Mouse (Mus musculus) heart, adult 10 weeks (tissue): ENCODE measurements around the gene Ncor2. TPM values are rescaled to one million over a fixed set of nuclear protein-coding genes. Genes with fewer than 3 reads are reported as not detected.

ENCODE experiments used
- polyA plus RNA-seq: library from polyadenylated mRNA; stranded (reverse); fragments of 350-450 nt; fragmentation: Illumina TruSeq; extraction: RNeasy Lipid Tissue Mini Kit (QIAGEN cat#74804); gene quantifications from one replicate; pipeline ENCODE4 v1.2.3, GENCODE M21; 2014; ENCODE audit warnings: low read depth, low replicate concordance

The Ncor2 gene
- 69.2 TPM for polyA plus RNA-seq

DNA sequence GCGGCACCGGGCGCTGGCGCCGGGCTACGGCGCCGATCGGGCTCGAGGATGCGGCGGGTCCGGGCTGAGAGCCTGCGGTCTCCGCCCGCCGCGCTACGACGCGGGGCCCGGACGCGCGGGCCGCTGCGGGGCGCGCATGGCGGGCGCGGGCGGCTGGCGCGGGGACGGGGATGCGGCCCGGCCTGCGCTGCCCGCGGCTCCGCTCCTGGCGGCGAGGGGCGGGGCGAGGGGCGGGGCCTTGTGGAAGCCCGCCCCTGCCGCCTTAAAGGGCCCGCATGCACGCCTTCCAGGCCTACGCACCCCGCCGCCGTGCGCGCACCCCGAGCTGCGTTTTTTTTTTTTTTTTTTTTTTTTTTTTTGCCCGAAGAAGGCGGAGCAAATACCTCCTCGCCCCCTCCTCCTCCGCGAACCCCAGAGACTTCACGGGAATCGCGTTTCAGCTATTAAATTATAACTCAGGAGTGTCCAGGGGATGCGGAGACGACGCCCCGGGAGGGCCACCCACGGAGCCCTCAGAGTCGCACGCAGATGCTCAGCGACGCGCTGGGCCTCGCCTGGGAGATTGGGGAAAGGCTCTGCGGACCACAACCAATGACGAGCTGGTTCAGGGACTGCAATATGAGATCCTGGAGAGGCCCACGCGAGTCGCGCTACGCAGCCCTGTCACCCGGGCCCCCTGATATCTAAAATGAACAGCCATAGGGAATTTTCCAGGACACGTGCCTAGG lies at the start of gene Ncor2:
Gene Ncor2, minus strand, starts transcription at position 213 of the 728 bp plus-strand sequence.

GRCm38 (mm10) chr5:125002969-125003872 lies 175.8 kb downstream of the Ncor2 start, which contains the start of gene Rflna:
Gene Rflna (plus strand): TSS chr5:125003221.

Other genes starting within 250 kb of the Ncor2 start
- 0.26 TPM for gene Rflna, start 176.0 kb downstream of the Ncor2 start, polyA plus RNA-seq
- gene Scarb1, start 161.9 kb upstream of the Ncor2 start, polyA plus RNA-seq: 28.7 TPM
- gene Gm10382, start 210.1 kb upstream of the Ncor2 start, polyA plus RNA-seq: 0.39 TPM
- gene Ubc, start 211.0 kb upstream of the Ncor2 start, polyA plus RNA-seq: 858 TPM